Mouse (Mus musculus): ENCODE measurements around the gene Bglap3. TPM values are rescaled to one million over a fixed set of nuclear protein-coding genes. Genes with fewer than 3 reads are reported as not detected.
"Not testable (repeated sequence)": the region's sequence is repeated elsewhere in the genome, so short reads cannot be mapped to it uniquely, and the experiment has no call there.

Gene Bglap3
- polyA plus RNA-seq (2014; fragmentation: Nextera tagmentation; extraction: Ambion mirVana) = 0.32 TPM in 1 of 2 replicates, not detected in the other

DNA sequence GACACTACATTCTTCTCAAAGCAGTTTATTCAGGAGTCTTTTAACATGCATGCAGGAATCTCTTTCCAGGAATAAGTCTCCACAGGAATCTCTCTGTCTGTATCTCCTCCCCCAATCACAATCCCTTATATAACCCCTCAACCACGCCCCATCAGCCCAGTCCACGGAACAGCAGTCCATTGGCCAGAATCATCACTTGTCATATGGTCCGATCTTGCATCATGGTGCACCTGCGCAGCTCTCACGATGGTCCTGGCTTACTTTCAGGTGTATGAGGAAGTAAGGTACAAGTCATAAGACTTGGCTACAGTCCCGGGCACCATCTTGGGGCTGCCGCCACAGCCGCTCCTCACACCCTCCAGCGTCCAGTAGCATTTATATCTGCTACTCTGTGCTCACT is at the start of gene Bglap3:
TSS of gene Bglap3 (minus strand) at position 101 of the 400 bp plus-strand sequence.
- not testable (repeated sequence) for ATAC-seq (replicated peaks; ENCODE audit: insufficient number of reproducible peaks, low FRiP score, low TSS enrichment, low read depth); H3K27ac ChIP-seq (replicated peaks; ENCODE audit: low read depth, low read length); H3K4me3 ChIP-seq (ENCODE audit: low read depth, low read length); H3K9me3 ChIP-seq (replicated peaks; ENCODE audit: control insufficient read depth, low read length); H3K4me2 ChIP-seq (ENCODE audit: low read depth, low read length); DNase-seq (ENCODE audit: low spot score); H3K36me3 ChIP-seq (replicated peaks; ENCODE audit: control insufficient read depth, insufficient read depth, low read depth, low read length); H3K9ac ChIP-seq (replicated peaks; ENCODE audit: low read length); H3K27me3 ChIP-seq (ENCODE audit: control insufficient read depth, insufficient read depth, low read length); H3K4me1 ChIP-seq (ENCODE audit: control insufficient read depth, insufficient read depth, low read length)
- 93% methylated on average over 9 of the region's 9 CpGs for WGBS

DNA sequence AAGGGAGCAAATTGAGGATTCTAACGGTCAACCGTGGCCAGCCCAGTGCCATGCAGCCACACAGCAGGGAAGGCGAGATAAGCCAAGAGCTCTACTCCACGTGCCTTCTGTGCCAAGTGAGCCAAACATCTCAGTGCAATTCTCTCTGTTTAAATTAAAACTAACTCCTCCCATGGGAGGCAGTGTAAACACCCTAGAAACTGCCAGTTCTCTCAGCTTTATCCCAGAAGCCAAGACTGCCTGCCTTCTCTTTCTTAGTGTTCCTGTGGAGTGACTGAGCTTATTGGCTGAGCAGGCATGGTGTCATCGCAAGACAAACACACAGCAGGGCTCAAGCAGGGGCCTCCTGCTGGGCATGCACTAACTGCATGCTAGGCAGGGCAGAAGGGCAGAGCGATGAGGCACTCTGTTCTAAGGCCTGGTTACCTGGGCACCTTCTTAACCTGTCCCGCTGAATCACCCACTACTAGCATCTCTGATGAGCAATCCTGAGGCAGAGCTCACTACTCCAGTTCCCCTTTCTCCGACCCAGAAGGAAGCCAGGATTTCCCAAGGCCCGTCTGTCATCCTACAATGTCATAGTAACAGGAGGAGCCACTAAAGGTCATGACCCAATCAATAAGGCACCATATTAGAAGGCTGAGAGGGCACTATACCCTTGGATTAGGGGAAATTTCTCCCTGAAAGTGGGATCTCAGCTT is 49.6 kb upstream of the Bglap3 start:
- no peaks in the 10 kb centered on the region for H3K9me3 ChIP-seq (replicated peaks; ENCODE audit: control insufficient read depth, low read length)
- ATAC-seq (replicated peaks; ENCODE audit: insufficient number of reproducible peaks, low FRiP score, low TSS enrichment, low read depth) (no peak), DNase-seq (ENCODE audit: low spot score) (no peak)
- no peak overlapping the region for H3K9ac ChIP-seq (replicated peaks; ENCODE audit: low read length)
- peaks cover 5% of the 10 kb centered on the region for H3K36me3 ChIP-seq (replicated peaks; ENCODE audit: control insufficient read depth, insufficient read depth, low read depth, low read length)
- 43% methylated on average over 9 of the region's 9 CpGs for WGBS
- no peaks in the 10 kb centered on the region for H3K27me3 ChIP-seq (ENCODE audit: control insufficient read depth, insufficient read depth, low read length)
- H3K4me3 ChIP-seq (ENCODE audit: low read depth, low read length) = no peak overlapping the region
- no peaks in the 10 kb centered on the region for H3K4me1 ChIP-seq (ENCODE audit: control insufficient read depth, insufficient read depth, low read length)
- H3K4me2 ChIP-seq (ENCODE audit: low read depth, low read length) = no peak overlapping the region
- H3K27ac ChIP-seq (replicated peaks; ENCODE audit: low read depth, low read length) = no peak overlapping the region

DNA sequence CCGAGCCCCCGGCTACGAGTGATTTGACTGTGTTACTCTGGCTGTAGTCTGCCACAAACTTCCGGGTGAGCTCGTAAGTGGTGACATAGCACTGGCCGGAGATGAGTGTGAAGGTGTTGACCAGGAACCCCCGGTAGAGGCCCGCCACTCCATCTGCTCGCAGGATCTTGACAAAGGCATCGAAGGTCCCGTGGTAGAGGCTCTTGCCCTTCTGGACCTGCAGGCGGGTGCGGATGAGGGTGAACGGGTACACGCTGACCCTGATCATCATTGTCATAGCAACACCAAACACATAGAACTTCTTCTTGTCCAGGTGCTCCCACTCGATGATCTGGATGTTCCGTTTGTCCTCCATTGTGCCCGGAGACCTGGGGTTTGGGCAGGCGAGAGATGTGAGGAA is 48.2 kb upstream of the Bglap3 start:
- no peaks in the 10 kb centered on the region for H3K4me1 ChIP-seq (ENCODE audit: control insufficient read depth, insufficient read depth, low read length)
- DNase-seq (ENCODE audit: low spot score) = no peak
- H3K4me3 ChIP-seq (ENCODE audit: low read depth, low read length) = no peak overlapping the region
- peaks cover 5% of the 10 kb centered on the region for H3K36me3 ChIP-seq (replicated peaks; ENCODE audit: control insufficient read depth, insufficient read depth, low read depth, low read length)
- no peaks in the 10 kb centered on the region for H3K27me3 ChIP-seq (ENCODE audit: control insufficient read depth, insufficient read depth, low read length)
- ATAC-seq (replicated peaks; ENCODE audit: insufficient number of reproducible peaks, low FRiP score, low TSS enrichment, low read depth) = no peak
- no peak overlapping the region for H3K4me2 ChIP-seq (ENCODE audit: low read depth, low read length)
- no peak overlapping the region for H3K9ac ChIP-seq (replicated peaks; ENCODE audit: low read length)
- no peaks in the 10 kb centered on the region for H3K9me3 ChIP-seq (replicated peaks; ENCODE audit: control insufficient read depth, low read length)
- 97% methylated on average over 19 of the region's 19 CpGs for WGBS
- no peak overlapping the region for H3K27ac ChIP-seq (replicated peaks; ENCODE audit: low read depth, low read length)

DNA sequence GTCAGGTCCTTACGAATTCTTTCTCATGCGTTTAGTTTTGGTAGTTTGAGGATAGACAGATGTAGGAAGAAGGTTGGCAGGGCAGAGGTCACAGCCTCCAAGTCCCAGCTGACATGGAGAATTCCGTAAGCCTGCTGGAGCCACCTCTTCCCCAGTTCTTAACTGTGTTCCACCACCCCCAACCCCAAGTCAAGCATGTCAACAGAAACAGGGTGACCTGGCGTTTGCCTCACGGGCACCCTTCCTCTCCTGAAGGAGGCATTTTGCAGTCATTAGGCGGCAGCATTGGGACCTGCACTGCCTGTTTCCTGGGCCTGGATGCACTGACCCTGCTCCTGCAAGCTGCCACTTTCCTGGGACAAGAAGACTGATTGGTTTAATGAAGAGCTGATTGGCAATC is 45.5 kb upstream of the Bglap3 start:
- no peaks in the 10 kb centered on the region for H3K27me3 ChIP-seq (ENCODE audit: control insufficient read depth, insufficient read depth, low read length)
- no peaks in the 10 kb centered on the region for H3K4me1 ChIP-seq (ENCODE audit: control insufficient read depth, insufficient read depth, low read length)
- H3K4me2 ChIP-seq (ENCODE audit: low read depth, low read length) = no peak overlapping the region
- H3K9ac ChIP-seq (replicated peaks; ENCODE audit: low read length) = no peak overlapping the region
- ATAC-seq (replicated peaks; ENCODE audit: insufficient number of reproducible peaks, low FRiP score, low TSS enrichment, low read depth) = no peak
- no peak overlapping the region for H3K27ac ChIP-seq (replicated peaks; ENCODE audit: low read depth, low read length)
- 81% methylated on average over 6 of the region's 6 CpGs for WGBS
- H3K9me3 ChIP-seq (replicated peaks; ENCODE audit: control insufficient read depth, low read length) = no peaks in the 10 kb centered on the region
- no peak overlapping the region for H3K4me3 ChIP-seq (ENCODE audit: low read depth, low read length)
- peaks cover 5% of the 10 kb centered on the region for H3K36me3 ChIP-seq (replicated peaks; ENCODE audit: control insufficient read depth, insufficient read depth, low read depth, low read length)
- no peak for DNase-seq (ENCODE audit: low spot score)

DNA sequence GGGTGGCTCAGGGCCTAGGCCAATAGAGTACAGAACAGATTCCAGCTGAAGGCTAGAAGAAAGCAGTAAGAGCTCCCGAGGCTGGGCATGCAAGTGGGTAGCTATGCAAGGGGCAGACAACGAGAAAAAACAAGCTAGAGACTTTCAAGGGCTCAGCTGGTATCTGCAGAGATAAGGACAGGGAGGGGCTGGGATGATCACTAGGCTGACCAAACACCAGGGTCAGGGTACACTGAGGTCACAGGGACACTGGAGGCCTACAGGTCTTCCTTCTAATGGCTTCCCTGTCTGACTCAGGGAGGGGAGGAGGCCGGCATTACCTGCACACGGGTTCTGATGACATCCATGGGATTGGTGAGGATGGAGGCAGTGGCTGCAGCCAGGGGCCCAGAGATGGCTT is 43.1 kb upstream of the Bglap3 start:
- DNase-seq (ENCODE audit: low spot score) = no peak
- Histone ChIP-seq H3K27ac (replicated peaks; ENCODE audit: low read depth, low read length) (no peak overlapping the region), H3K4me2 (ENCODE audit: low read depth, low read length) (no peak overlapping the region), H3K9me3 (replicated peaks; ENCODE audit: control insufficient read depth, low read length) (no peaks in the 10 kb centered on the region), H3K4me1 (ENCODE audit: control insufficient read depth, insufficient read depth, low read length) (no peaks in the 10 kb centered on the region), H3K9ac (replicated peaks; ENCODE audit: low read length) (no peak overlapping the region), H3K27me3 (ENCODE audit: control insufficient read depth, insufficient read depth, low read length) (no peaks in the 10 kb centered on the region), H3K4me3 (ENCODE audit: low read depth, low read length) (no peak overlapping the region), H3K36me3 (replicated peaks; ENCODE audit: control insufficient read depth, insufficient read depth, low read depth, low read length) (peaks cover 3% of the 10 kb centered on the region)
- no peak for ATAC-seq (replicated peaks; ENCODE audit: insufficient number of reproducible peaks, low FRiP score, low TSS enrichment, low read depth)
- 80% methylated on average over 4 of the region's 4 CpGs for WGBS

DNA sequence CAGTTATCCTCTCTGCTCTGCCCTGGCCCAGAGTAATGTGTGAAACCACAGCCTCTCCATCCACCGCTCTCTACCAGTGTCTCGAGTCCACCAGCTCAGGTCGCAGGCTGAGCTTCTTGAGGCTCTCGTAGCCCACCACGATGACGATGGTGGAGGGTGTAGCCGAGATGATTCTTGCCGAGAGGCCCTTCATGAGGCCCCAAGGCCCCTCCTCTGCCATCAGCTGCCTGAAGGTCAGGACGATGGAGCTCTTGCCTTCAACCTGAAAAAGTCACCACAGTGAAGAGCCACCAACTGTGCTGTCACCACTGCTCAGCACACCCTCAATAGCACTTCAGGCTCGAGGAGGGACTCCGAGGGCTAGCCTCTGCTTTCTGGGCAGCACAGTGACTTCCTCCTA is 40.1 kb upstream of the Bglap3 start:
- Histone ChIP-seq H3K4me2 (ENCODE audit: low read depth, low read length) (no peak overlapping the region), H3K27ac (replicated peaks; ENCODE audit: low read depth, low read length) (no peak overlapping the region), H3K27me3 (ENCODE audit: control insufficient read depth, insufficient read depth, low read length) (no peaks in the 10 kb centered on the region), H3K4me1 (ENCODE audit: control insufficient read depth, insufficient read depth, low read length) (no peaks in the 10 kb centered on the region), H3K4me3 (ENCODE audit: low read depth, low read length) (no peak overlapping the region), H3K9ac (replicated peaks; ENCODE audit: low read length) (no peak overlapping the region), H3K9me3 (replicated peaks; ENCODE audit: control insufficient read depth, low read length) (no peaks in the 10 kb centered on the region), H3K36me3 (replicated peaks; ENCODE audit: control insufficient read depth, insufficient read depth, low read depth, low read length) (no peaks in the 10 kb centered on the region; the same call in 1 of the 2 replicates)
- DNase-seq (ENCODE audit: low spot score) (no peak), ATAC-seq (replicated peaks; ENCODE audit: insufficient number of reproducible peaks, low FRiP score, low TSS enrichment, low read depth) (no peak)
- 90% methylated on average over 11 of the region's 11 CpGs for WGBS

DNA sequence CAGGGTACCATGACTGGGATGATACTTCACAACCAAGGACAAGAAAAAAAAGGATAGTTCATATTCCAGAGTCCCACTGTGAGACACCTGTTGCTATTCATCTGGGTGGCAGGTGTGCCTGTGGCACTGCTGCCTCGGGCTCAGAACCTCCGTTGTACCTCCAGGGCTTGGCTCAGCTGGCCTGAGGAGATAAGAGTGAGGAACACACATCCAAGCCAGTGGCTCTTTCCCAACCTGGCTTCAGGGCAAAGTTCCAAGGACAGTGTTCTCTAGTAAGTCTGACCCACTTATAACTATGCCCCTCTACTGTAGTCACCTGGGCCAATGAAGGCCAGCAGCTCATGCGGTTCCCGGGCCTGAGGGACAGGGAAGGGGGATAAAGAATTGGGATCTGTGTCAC is 39.1 kb upstream of the Bglap3 start:
- WGBS = 97% methylated on average over 4 of the region's 4 CpGs
- no peak overlapping the region for H3K4me3 ChIP-seq (ENCODE audit: low read depth, low read length)
- no peak overlapping the region for H3K4me2 ChIP-seq (ENCODE audit: low read depth, low read length)
- no peak overlapping the region for H3K27ac ChIP-seq (replicated peaks; ENCODE audit: low read depth, low read length)
- no peaks in the 10 kb centered on the region for H3K27me3 ChIP-seq (ENCODE audit: control insufficient read depth, insufficient read depth, low read length)
- no peaks in the 10 kb centered on the region for H3K4me1 ChIP-seq (ENCODE audit: control insufficient read depth, insufficient read depth, low read length)
- no peaks in the 10 kb centered on the region; the same call in 1 of the 2 replicates for H3K36me3 ChIP-seq (replicated peaks; ENCODE audit: control insufficient read depth, insufficient read depth, low read depth, low read length)
- no peaks in the 10 kb centered on the region for H3K9me3 ChIP-seq (replicated peaks; ENCODE audit: control insufficient read depth, low read length)
- ATAC-seq (replicated peaks; ENCODE audit: insufficient number of reproducible peaks, low FRiP score, low TSS enrichment, low read depth) = no peak
- no peak for DNase-seq (ENCODE audit: low spot score)
- no peak overlapping the region for H3K9ac ChIP-seq (replicated peaks; ENCODE audit: low read length)

DNA sequence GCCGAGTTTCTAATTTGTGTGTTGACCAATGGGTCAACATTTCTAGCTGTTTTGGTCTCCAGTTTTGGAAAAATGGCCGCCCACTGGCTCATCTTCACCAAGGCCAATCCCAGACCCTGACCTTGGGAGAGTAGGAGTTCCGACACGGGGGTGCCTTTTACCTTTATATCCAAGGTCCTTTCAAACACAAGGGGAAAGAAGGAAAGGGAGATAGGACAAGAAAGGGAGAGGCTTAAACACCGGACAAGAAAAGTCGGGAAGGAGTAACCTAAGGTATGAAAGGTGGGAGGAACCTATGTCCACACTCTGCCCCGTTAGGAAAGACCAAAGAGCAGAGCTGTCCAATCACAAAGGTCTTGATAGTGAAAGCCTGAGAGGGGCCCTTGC is 38.1 kb upstream of the Bglap3 start:
- H3K27ac ChIP-seq (replicated peaks; ENCODE audit: low read depth, low read length) = no peak overlapping the region
- H3K27me3 ChIP-seq (ENCODE audit: control insufficient read depth, insufficient read depth, low read length) = no peaks in the 10 kb centered on the region
- peak overlapping the region; percentile 89; the same call in 1 of the 2 replicates for H3K9ac ChIP-seq (replicated peaks; ENCODE audit: low read length)
- no peaks in the 10 kb centered on the region for H3K9me3 ChIP-seq (replicated peaks; ENCODE audit: control insufficient read depth, low read length)
- H3K4me2 ChIP-seq (ENCODE audit: low read depth, low read length) = peak overlapping the region; percentile 71
- no peak for DNase-seq (ENCODE audit: low spot score)
- 25% methylated on average over 7 of the region's 7 CpGs for WGBS
- no peak for ATAC-seq (replicated peaks; ENCODE audit: insufficient number of reproducible peaks, low FRiP score, low TSS enrichment, low read depth)
- H3K4me3 ChIP-seq (ENCODE audit: low read depth, low read length) = peak overlapping the region; percentile 72
- no peaks in the 10 kb centered on the region; the same call in 1 of the 2 replicates for H3K36me3 ChIP-seq (replicated peaks; ENCODE audit: control insufficient read depth, insufficient read depth, low read depth, low read length)
- H3K4me1 ChIP-seq (ENCODE audit: control insufficient read depth, insufficient read depth, low read length) = no peaks in the 10 kb centered on the region

All from embryonic facial prominence, embryonic 11.5 days (tissue).